Mouse (Mus musculus): ENCODE data around the gene Rnls. TPM values are rescaled to one million over a fixed set of nuclear protein-coding genes. Genes with fewer than 3 reads are reported as not detected.

The Rnls gene
- total and polyA plus RNA-seq, 3 experiments, result 5.6 to 15.3 (median 13.5) TPM

- WGBS, result 48% methylated on average over 6 of the region's 6 CpGs
- no peak for TF ChIP-seq CTCF (IDR thresholded peaks at IDR 0.05)
- TF ChIP-seq POLR2A (IDR thresholded peaks at IDR 0.05; ENCODE audit: insufficient read depth, low read depth, low read length), result 0 out of 2 replicates have a peak, but pooled peaks have one; percentile 13
- TF ChIP-seq EP300 (IDR thresholded peaks at IDR 0.05; ENCODE audit: insufficient read depth, low read depth, low read length), result 0 out of 2 replicates have a peak, but pooled peaks have one; percentile 40
- Histone ChIP-seq H3K36me3 (ENCODE audit: control insufficient read depth, insufficient read depth, low read length) (no peaks in the 10 kb centered on the region), H3K27me3 (ENCODE audit: control insufficient read depth, insufficient read depth, low read length) (no peaks in the 10 kb centered on the region), H3K4me1 (ENCODE audit: control insufficient read depth, insufficient read depth, low read length) (no peaks in the 10 kb centered on the region; the same call in 1 of the 2 replicates), H3K27ac (peak overlapping the region; percentile 61), H3K79me2 (replicated peaks; ENCODE audit: control insufficient read depth, insufficient read depth, low read length) (no peaks in the 10 kb centered on the region), H3K4me3 (no peak overlapping the region), H3K9ac (ENCODE audit: low read depth, low read length) (no peak overlapping the region)
- intact Hi-C loops (cut with DNase I), result loop anchor here (2.0 kb wide), 1 partner anchor 31 kb away; no protein-coding TSS in a partner anchor
- DNase-seq, result peak; percentile 55
Measured at GRCm38 (mm10) chr19:33109941-33110371, 282.1 kb downstream of the Rnls start.

GRCm38 (mm10) chr19:33109141-33109540, 283.0 kb downstream of the Rnls start:
- no peaks in the 10 kb centered on the region for H3K27me3 ChIP-seq (ENCODE audit: control insufficient read depth, insufficient read depth, low read length)
- TF ChIP-seq POLR2A (IDR thresholded peaks at IDR 0.05; ENCODE audit: insufficient read depth, low read depth, low read length), result no peak
- no peak for TF ChIP-seq EP300 (IDR thresholded peaks at IDR 0.05; ENCODE audit: insufficient read depth, low read depth, low read length)
- no peak for TF ChIP-seq CTCF (IDR thresholded peaks at IDR 0.05)
- 54% methylated on average over 7 of the region's 7 CpGs for WGBS
- intact Hi-C loops (cut with DNase I), result no loop called here
- H3K79me2 ChIP-seq (replicated peaks; ENCODE audit: control insufficient read depth, insufficient read depth, low read length), result no peaks in the 10 kb centered on the region
- H3K36me3 ChIP-seq (ENCODE audit: control insufficient read depth, insufficient read depth, low read length), result no peaks in the 10 kb centered on the region
- no peak overlapping the region for H3K9ac ChIP-seq (ENCODE audit: low read depth, low read length)
- peak overlapping the region; percentile 61 for H3K27ac ChIP-seq
- no peaks in the 10 kb centered on the region; the same call in 1 of the 2 replicates for H3K4me1 ChIP-seq (ENCODE audit: control insufficient read depth, insufficient read depth, low read length)
- H3K4me3 ChIP-seq, result no peak overlapping the region
- no peak for DNase-seq

GRCm38 (mm10) chr19:33103851-33104250, 288.2 kb downstream of the Rnls start:
- intact Hi-C loops (cut with DNase I), result no loop called here
- no peak overlapping the region for H3K4me3 ChIP-seq
- H3K27me3 ChIP-seq (ENCODE audit: control insufficient read depth, insufficient read depth, low read length), result no peaks in the 10 kb centered on the region
- no peaks in the 10 kb centered on the region for H3K79me2 ChIP-seq (replicated peaks; ENCODE audit: control insufficient read depth, insufficient read depth, low read length)
- no peaks in the 10 kb centered on the region; the same call in 1 of the 2 replicates for H3K4me1 ChIP-seq (ENCODE audit: control insufficient read depth, insufficient read depth, low read length)
- no peaks in the 10 kb centered on the region for H3K36me3 ChIP-seq (ENCODE audit: control insufficient read depth, insufficient read depth, low read length)
- no peak overlapping the region for H3K9ac ChIP-seq (ENCODE audit: low read depth, low read length)
- TF ChIP-seq POLR2A (IDR thresholded peaks at IDR 0.05; ENCODE audit: insufficient read depth, low read depth, low read length) (no peak), CTCF (IDR thresholded peaks at IDR 0.05) (no peak), EP300 (IDR thresholded peaks at IDR 0.05; ENCODE audit: insufficient read depth, low read depth, low read length) (no peak)
- no peak overlapping the region for H3K27ac ChIP-seq
- DNase-seq, result no peak
- 89% methylated on average over 6 of the region's 6 CpGs for WGBS

- no peak overlapping the region for H3K4me3 ChIP-seq
- no peak for DNase-seq
- H3K27me3 ChIP-seq (ENCODE audit: control insufficient read depth, insufficient read depth, low read length), result no peaks in the 10 kb centered on the region
- 81% methylated on average over 7 of the region's 7 CpGs for WGBS
- no peak overlapping the region for H3K9ac ChIP-seq (ENCODE audit: low read depth, low read length)
- H3K4me1 ChIP-seq (ENCODE audit: control insufficient read depth, insufficient read depth, low read length), result no peaks in the 10 kb centered on the region; the same call in 1 of the 2 replicates
- H3K27ac ChIP-seq, result no peak overlapping the region
- intact Hi-C loops (cut with DNase I), result no loop called here
- TF ChIP-seq CTCF (IDR thresholded peaks at IDR 0.05) (no peak), POLR2A (IDR thresholded peaks at IDR 0.05; ENCODE audit: insufficient read depth, low read depth, low read length) (no peak)
- H3K36me3 ChIP-seq (ENCODE audit: control insufficient read depth, insufficient read depth, low read length), result no peaks in the 10 kb centered on the region
- no peaks in the 10 kb centered on the region for H3K79me2 ChIP-seq (replicated peaks; ENCODE audit: control insufficient read depth, insufficient read depth, low read length)
Measured at GRCm38 (mm10) chr19:33102783-33103139, 289.3 kb downstream of the Rnls start.

GRCm38 (mm10) chr19:33102008-33102782, 289.9 kb downstream of the Rnls start:
- no peak for DNase-seq
- intact Hi-C loops (cut with DNase I), result no loop called here
- 70% methylated on average over 7 of the region's 7 CpGs for WGBS
- no peaks in the 10 kb centered on the region for H3K36me3 ChIP-seq (ENCODE audit: control insufficient read depth, insufficient read depth, low read length)
- no peaks in the 10 kb centered on the region for H3K79me2 ChIP-seq (replicated peaks; ENCODE audit: control insufficient read depth, insufficient read depth, low read length)
- H3K9ac ChIP-seq (ENCODE audit: low read depth, low read length), result no peak overlapping the region
- H3K27ac ChIP-seq, result no peak overlapping the region
- no peaks in the 10 kb centered on the region; the same call in 1 of the 2 replicates for H3K4me1 ChIP-seq (ENCODE audit: control insufficient read depth, insufficient read depth, low read length)
- H3K4me3 ChIP-seq, result no peak overlapping the region
- no peaks in the 10 kb centered on the region for H3K27me3 ChIP-seq (ENCODE audit: control insufficient read depth, insufficient read depth, low read length)
- TF ChIP-seq CTCF (IDR thresholded peaks at IDR 0.05) (no peak), EP300 (IDR thresholded peaks at IDR 0.05; ENCODE audit: insufficient read depth, low read depth, low read length) (no peak), POLR2A (IDR thresholded peaks at IDR 0.05; ENCODE audit: insufficient read depth, low read depth, low read length) (no peak)

Data from heart, adult 2 months (tissue).